Mouse (Mus musculus) MEL (cell line): Measurements from ENCODE around the gene Dnajc25. TPM values are rescaled to one million over a fixed set of nuclear protein-coding genes. Genes with fewer than 3 reads are reported as not detected.

Experiments used
- DNase-seq: peaks from one replicate; pipeline ENCODE4 v3.0.0; 2011; ENCODE audit warnings: low read depth, low spot score
- H3K27ac ChIP-seq: 2 replicates; pipeline ENCODE4 v1.5.1; 2012; ENCODE audit warnings: low read depth, mild to moderate bottlenecking, control low read depth, low read length, moderate library complexity; ENCODE audit not compliant: control insufficient read depth
- H3K27me3 ChIP-seq, 2 experiments: fragments of 150-350 bp in 1 of 2; sonication (generic) in 1 of 2; 2 replicates each; pipeline ENCODE4 v1.6.1; 2012; ENCODE audit warnings: low read length in 2 of 2, mild to moderate bottlenecking in 2 of 2, improper control_type of control experiment in 1 of 2, moderate library complexity in 1 of 2; ENCODE audit not compliant: insufficient read depth in 2 of 2, control insufficient read depth in 1 of 2
- H3K36me3 ChIP-seq, 2 experiments: 2 replicates each; pipeline ENCODE4 v1.6.1; 2012 to 2014; ENCODE audit warnings: low read length in 2 of 2, improper control_type of control experiment in 1 of 2, inconsistent platforms in 1 of 2, mild to moderate bottlenecking in 1 of 2; ENCODE audit not compliant: insufficient read depth in 2 of 2, control insufficient read depth in 1 of 2
- H3K4me1 ChIP-seq, 2 experiments: fragments of 150-350 bp in 1 of 2; sonication (generic) in 1 of 2; 2 replicates each; pipeline ENCODE4 v1.6.1; 2012; ENCODE audit warnings: low read length in 2 of 2, improper control_type of control experiment in 1 of 2, mild to moderate bottlenecking in 1 of 2; ENCODE audit not compliant: insufficient read depth in 2 of 2, control insufficient read depth in 1 of 2
- H3K4me3 ChIP-seq, 2 experiments: fragments of 150-350 bp in 1 of 2; sonication (generic) in 1 of 2; 2 replicates each; pipeline ENCODE4 v1.5.1; 2012; ENCODE audit warnings: low read depth in 2 of 2, low read length in 2 of 2, mild to moderate bottlenecking in 2 of 2, moderate library complexity in 2 of 2, control low read depth in 1 of 2, improper control_type of control experiment in 1 of 2; ENCODE audit not compliant: control insufficient read depth in 1 of 2, insufficient read depth in 1 of 2
- H3K79me2 ChIP-seq: 2 replicates; pipeline ENCODE4 v1.6.1; 2012; ENCODE audit warnings: mild to moderate bottlenecking, low read length, moderate library complexity; ENCODE audit not compliant: control insufficient read depth, poor library complexity, insufficient read depth
- H3K9ac ChIP-seq: 2 replicates; pipeline ENCODE4 v1.6.1; 2012; ENCODE audit warnings: low read depth, mild to moderate bottlenecking, control low read depth, low read length, moderate library complexity; ENCODE audit not compliant: control insufficient read depth, poor library complexity, severe bottlenecking
- H3K9me3 ChIP-seq: fragments of 150-350 bp; sonication (generic); replicated peaks from 2 replicates; pipeline ENCODE4 v1.6.1; 2012; ENCODE audit warnings: mild to moderate bottlenecking, low read length, improper control_type of control experiment, moderate library complexity; ENCODE audit not compliant: insufficient read depth
- BHLHE40 ChIP-seq: IDR thresholded peaks from 2 replicates; pipeline ENCODE4 v1.6.1; 2012; ENCODE audit warnings: low read depth, mild to moderate bottlenecking, inconsistent platforms, low read length, improper control_type of control experiment, borderline replicate concordance
- CHD2 ChIP-seq: IDR thresholded peaks from 2 replicates; pipeline ENCODE4 v1.6.1; 2011; ENCODE audit warnings: low read length, improper control_type of control experiment
- E2F4 ChIP-seq: IDR thresholded peaks from 2 replicates; pipeline ENCODE4 v1.6.1; 2011; ENCODE audit warnings: low read depth, low read length, improper control_type of control experiment, borderline replicate concordance
- EP300 ChIP-seq, 2 experiments: IDR thresholded peaks; 2 replicates each; pipeline ENCODE4 v1.6.1; 2011; ENCODE audit warnings: improper control_type of control experiment in 2 of 2, low read length in 2 of 2, low read depth in 1 of 2, mild to moderate bottlenecking in 1 of 2
- ETS1 ChIP-seq: IDR thresholded peaks from 2 replicates; pipeline ENCODE4 v1.6.1; 2012; ENCODE audit warnings: low read depth, mild to moderate bottlenecking, inconsistent platforms, low read length, improper control_type of control experiment, moderate library complexity
- GABPA ChIP-seq: IDR thresholded peaks from 2 replicates; pipeline ENCODE4 v1.6.1; 2012; ENCODE audit warnings: low read depth, mild to moderate bottlenecking, inconsistent platforms, low read length, improper control_type of control experiment, moderate library complexity
- GATA1 ChIP-seq: IDR thresholded peaks from 2 replicates; pipeline ENCODE4 v1.6.1; 2011; ENCODE audit warnings: low read depth, low read length, improper control_type of control experiment
- JUND ChIP-seq: IDR thresholded peaks from 2 replicates; pipeline ENCODE4 v1.6.1; 2011; ENCODE audit warnings: low read depth, mild to moderate bottlenecking, improper control_type of control experiment, low read length
- MAFK ChIP-seq: IDR thresholded peaks from 2 replicates; pipeline ENCODE4 v1.6.1; 2011; ENCODE audit warnings: low read depth, mild to moderate bottlenecking, low read length, improper control_type of control experiment, borderline replicate concordance
- MAX ChIP-seq: IDR thresholded peaks from 2 replicates; pipeline ENCODE4 v1.6.1; 2011; ENCODE audit warnings: low read length, improper control_type of control experiment
- MAZ ChIP-seq: IDR thresholded peaks from 2 replicates; pipeline ENCODE4 v1.6.1; 2012; ENCODE audit warnings: low read depth, mild to moderate bottlenecking, inconsistent platforms, low read length, improper control_type of control experiment
- MEF2A ChIP-seq: IDR thresholded peaks from 2 replicates; pipeline ENCODE4 v1.6.1; 2014; ENCODE audit warnings: low read depth, mild to moderate bottlenecking, inconsistent platforms, low read length, improper control_type of control experiment; ENCODE audit not compliant: poor library complexity, insufficient replicate concordance, severe bottlenecking; ENCODE audit errors: extremely low read depth
- MXI1 ChIP-seq: IDR thresholded peaks from 2 replicates; pipeline ENCODE4 v1.6.1; 2011; ENCODE audit warnings: mild to moderate bottlenecking, low read depth, low read length, improper control_type of control experiment
- MYC ChIP-seq: IDR thresholded peaks from 2 replicates; pipeline ENCODE4 v1.6.1; 2011; ENCODE audit warnings: low read depth, mild to moderate bottlenecking, low read length, improper control_type of control experiment, moderate library complexity
- NELFE ChIP-seq: IDR thresholded peaks from 2 replicates; pipeline ENCODE4 v1.6.1; 2011; ENCODE audit warnings: low read depth, low read length, improper control_type of control experiment
- NRF1 ChIP-seq: IDR thresholded peaks from 2 replicates; pipeline ENCODE4 v1.6.1; 2014; ENCODE audit warnings: low read depth, mild to moderate bottlenecking, inconsistent platforms, low read length, improper control_type of control experiment, moderate library complexity; ENCODE audit not compliant: poor library complexity, insufficient read depth, severe bottlenecking
- POLR2A ChIP-seq, 2 experiments: IDR thresholded peaks; 2 replicates each; pipeline ENCODE4 v1.6.1; 2011 to 2012; ENCODE audit warnings: low read length in 2 of 2, mild to moderate bottlenecking in 2 of 2, control low read depth in 1 of 2, improper control_type of control experiment in 1 of 2, low read depth in 1 of 2, moderate library complexity in 1 of 2; ENCODE audit not compliant: control insufficient read depth in 1 of 2, insufficient read depth in 1 of 2, poor library complexity in 1 of 2
- POLR2AphosphoS2 ChIP-seq: IDR thresholded peaks from 2 replicates; pipeline ENCODE4 v1.6.1; 2011; ENCODE audit warnings: low read length, improper control_type of control experiment
- POLR2AphosphoS5 ChIP-seq: IDR thresholded peaks from 2 replicates; pipeline ENCODE4 v1.6.1; 2012; ENCODE audit warnings: low read depth, borderline replicate concordance, mild to moderate bottlenecking, inconsistent platforms, low read length, moderate library complexity, mixed read lengths
- RCOR1 ChIP-seq: IDR thresholded peaks from 2 replicates; pipeline ENCODE4 v1.6.1; 2012; ENCODE audit warnings: low read depth, mild to moderate bottlenecking, inconsistent platforms, low read length, improper control_type of control experiment
- SIN3A ChIP-seq: IDR thresholded peaks from 2 replicates; pipeline ENCODE4 v1.6.1; 2012; ENCODE audit warnings: low read length, improper control_type of control experiment, inconsistent platforms
- TAL1 ChIP-seq: IDR thresholded peaks from 2 replicates; pipeline ENCODE4 v1.6.1; 2012; ENCODE audit warnings: mild to moderate bottlenecking, inconsistent platforms, low read length, moderate library complexity, mixed read lengths
- TBP ChIP-seq: IDR thresholded peaks from 2 replicates; pipeline ENCODE4 v1.8.0; 2011; ENCODE audit warnings: low read depth, low read length, improper control_type of control experiment
- TCF12 ChIP-seq: IDR thresholded peaks from 2 replicates; pipeline ENCODE4 v1.6.1; 2014; ENCODE audit warnings: low read depth, mild to moderate bottlenecking, inconsistent platforms, low read length, improper control_type of control experiment, moderate library complexity
- UBTF ChIP-seq: IDR thresholded peaks from 2 replicates; pipeline ENCODE4 v1.6.1; 2012; ENCODE audit warnings: low read depth, mild to moderate bottlenecking, inconsistent platforms, low read length, improper control_type of control experiment, moderate library complexity, borderline replicate concordance; ENCODE audit not compliant: insufficient read depth
- USF1 ChIP-seq: IDR thresholded peaks from 2 replicates; pipeline ENCODE4 v1.6.1; 2014; ENCODE audit warnings: low read depth, mild to moderate bottlenecking, inconsistent platforms, low read length, improper control_type of control experiment, moderate library complexity
- USF2 ChIP-seq, 2 experiments: IDR thresholded peaks; 2 replicates each; pipeline ENCODE4 v1.6.1; 2011 to 2012; ENCODE audit warnings: improper control_type of control experiment in 2 of 2, low read length in 2 of 2, borderline replicate concordance in 1 of 2, inconsistent platforms in 1 of 2, low read depth in 1 of 2, mild to moderate bottlenecking in 1 of 2; ENCODE audit not compliant: insufficient read depth in 1 of 2
- ZC3H11A ChIP-seq: IDR thresholded peaks from 2 replicates; pipeline ENCODE4 v1.6.1; 2012; ENCODE audit warnings: low read depth, mild to moderate bottlenecking, inconsistent platforms, low read length, improper control_type of control experiment
- ZKSCAN1 ChIP-seq: IDR thresholded peaks from 2 replicates; pipeline ENCODE4 v1.6.1; 2012; ENCODE audit warnings: low read depth, mild to moderate bottlenecking, inconsistent platforms, low read length, improper control_type of control experiment, moderate library complexity
- ZMIZ1 ChIP-seq: IDR thresholded peaks from 2 replicates; pipeline ENCODE4 v1.6.1; 2012; ENCODE audit warnings: low read depth, mild to moderate bottlenecking, inconsistent platforms, low read length, improper control_type of control experiment, moderate library complexity
- ZNF384 ChIP-seq: IDR thresholded peaks from 2 replicates; pipeline ENCODE4 v1.6.1; 2012; ENCODE audit warnings: low read depth, mild to moderate bottlenecking, inconsistent platforms, low read length, improper control_type of control experiment
- polyA plus RNA-seq, 2 experiments: library from polyadenylated mRNA; stranded (reverse) in 1 of 2; unstranded in 1 of 2; fragments of >175 nt in 1 of 2; fragments of >200 nt in 1 of 2; gene quantifications; 2 replicates each; pipeline versions ENCODE4 v1.2.1 to v1.2.4; 2012; ENCODE audit warnings: low replicate concordance in 2 of 2, low read depth in 1 of 2; ENCODE audit not compliant: insufficient read length in 2 of 2, insufficient read depth in 1 of 2, missing spikeins in 1 of 2
- total RNA-seq: library from RNA; depleted of rRNA; stranded (reverse); fragments of 300-350 nt; gene quantifications from 2 replicates; pipeline ENCODE4 v1.2.3, GENCODE M21; 2012

Dnajc25 gene
- total and polyA plus RNA-seq, 3 experiments, result 6.6 to 11.8 TPM; not detected in 1

DNA sequence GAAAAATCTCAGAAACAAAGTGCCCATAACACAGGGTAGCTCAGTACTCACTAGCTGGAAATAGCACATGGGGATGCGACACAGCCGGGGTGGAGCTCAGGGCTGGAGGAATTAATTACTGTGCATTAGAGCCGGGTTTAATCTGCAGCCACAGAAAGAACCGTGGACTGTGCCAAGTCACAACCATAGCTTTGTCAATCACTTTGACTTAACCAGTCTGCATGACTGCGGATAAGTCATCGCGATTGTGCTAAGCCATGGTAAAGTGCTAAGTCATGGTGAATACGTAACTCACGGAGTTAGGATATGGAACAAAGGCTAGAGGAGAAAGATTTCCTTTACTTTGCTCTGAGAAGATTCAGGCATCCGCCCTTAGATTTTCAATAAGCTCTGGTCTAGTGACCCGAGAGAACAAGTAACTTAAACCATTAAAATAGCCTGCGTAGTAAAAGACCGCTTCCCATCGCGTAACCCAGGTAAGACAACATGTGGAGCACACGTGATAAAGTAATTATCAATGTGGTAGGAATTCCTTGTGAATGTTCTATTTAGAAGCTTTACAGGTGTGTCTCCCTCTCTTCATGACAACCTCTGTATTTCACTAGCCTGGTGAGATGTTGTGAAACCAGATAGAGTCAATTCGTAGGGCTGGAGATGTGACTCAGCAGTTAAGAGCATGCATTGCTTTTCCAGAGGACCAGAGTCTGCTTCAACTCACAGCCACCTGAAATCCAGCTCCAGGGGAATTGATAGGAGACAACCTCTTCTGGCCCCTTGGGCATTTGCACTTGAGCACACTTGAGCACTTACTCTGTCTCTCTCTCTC lies 4.0 kb upstream of the Dnajc25 start:
- H3K4me1 ChIP-seq, result peaks cover 18 to 36% of the 10 kb centered on the region in 2 experiments

DNA sequence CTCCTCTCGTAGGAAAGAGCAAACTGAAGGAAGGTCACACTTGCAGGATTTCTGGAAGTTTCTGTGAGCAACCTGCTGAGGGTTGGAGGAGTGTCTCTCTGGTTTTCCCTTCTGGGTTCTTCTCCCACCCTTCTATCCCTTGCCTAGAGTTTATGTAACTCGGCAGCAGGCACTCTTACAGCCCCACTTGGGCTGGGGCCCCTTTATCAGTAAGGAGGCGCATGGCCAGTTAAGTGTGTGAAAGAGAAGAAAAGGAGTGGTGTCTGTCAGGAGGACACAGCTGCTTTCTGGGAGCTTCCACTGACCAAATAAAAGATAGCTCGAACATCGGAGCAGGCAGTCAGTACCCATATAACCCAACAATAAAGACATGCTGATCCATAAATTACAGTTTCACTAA lies 2.7 kb upstream of the Dnajc25 start:
- TF ChIP-seq GATA1 (no peak), BHLHE40 (no peak), TBP (no peak), NELFE (no peak), ZNF384 (no peak)
- H3K9me3 ChIP-seq, result no peaks in the 10 kb centered on the region
- no peaks in the 10 kb centered on the region for H3K27me3 ChIP-seq
- peak; percentile 45 for DNase-seq
- no peak overlapping the region for H3K9ac ChIP-seq
- H3K79me2 ChIP-seq, result no peaks in the 10 kb centered on the region
- peaks cover 0 to 23% of the 10 kb centered on the region in 2 experiments; a peak in 2 of 4 replicates for H3K36me3 ChIP-seq
- peaks cover 18 to 36% of the 10 kb centered on the region in 2 experiments for H3K4me1 ChIP-seq
- H3K4me3 ChIP-seq, result no peak overlapping the region
- no peak overlapping the region for H3K27ac ChIP-seq

More for the DNA sequence above, 4.0 kb upstream of the Dnajc25 start:
- peak; percentile 90 for DNase-seq
- peak overlapping the region; percentile 8 to 37 for H3K4me3 ChIP-seq
- peak overlapping the region; percentile 61; the same call in 1 of the 2 replicates for H3K27ac ChIP-seq
- no peaks in the 10 kb centered on the region for H3K27me3 ChIP-seq
- H3K36me3 ChIP-seq, result peaks cover 0 to 23% of the 10 kb centered on the region in 2 experiments; a peak in 2 of 4 replicates
- no peaks in the 10 kb centered on the region for H3K79me2 ChIP-seq
- no peaks in the 10 kb centered on the region for H3K9me3 ChIP-seq
- peak overlapping the region; percentile 30 for H3K9ac ChIP-seq
- TF ChIP-seq MAZ, result no peak
- TF ChIP-seq E2F4, result no peak
- TF ChIP-seq TAL1, result peak; percentile 20; the same call in 1 of the 2 replicates
- peak; percentile 55 for TF ChIP-seq GATA1
- no peak for TF ChIP-seq TBP
- peak; percentile 74 for TF ChIP-seq SIN3A
- TF ChIP-seq MYC, result peak; percentile 54; the same call in 1 of the 2 replicates
- TF ChIP-seq NRF1, result no peak
- TF ChIP-seq MAX, result peak; percentile 64
- peak; percentile 69 for TF ChIP-seq RCOR1
- no peak for TF ChIP-seq ZNF384
- TF ChIP-seq CHD2, result no peak
- TF ChIP-seq MEF2A, result no peak
- peak; percentile 37; the same call in 1 of the 2 replicates for TF ChIP-seq TCF12
- no peak for TF ChIP-seq ZMIZ1
- TF ChIP-seq ETS1, result peak; percentile 82
- peak; percentile 92 for TF ChIP-seq GABPA
- TF ChIP-seq USF2 (IDR thresholded peaks at IDR 0.05; ENCODE audit: borderline replicate concordance in 1 of 2, insufficient read depth in 1 of 2, low read depth in 1 of 2, low read length in 2 of 2), result no peak
- TF ChIP-seq JUND, result no peak
- TF ChIP-seq ZKSCAN1, result no peak
- TF ChIP-seq POLR2A (IDR thresholded peaks at IDR 0.05; ENCODE audit: control insufficient read depth in 1 of 2, insufficient read depth in 1 of 2, low read depth in 1 of 2, low read length in 2 of 2, poor library complexity in 1 of 2), result no peak
- no peak for TF ChIP-seq POLR2AphosphoS5
- TF ChIP-seq EP300 (IDR thresholded peaks at IDR 0.05; ENCODE audit: low read depth in 1 of 2, low read length in 2 of 2), result peak; percentile 2 to 70; a peak in 3 of 4 replicates
- no peak for TF ChIP-seq ZC3H11A
- no peak for TF ChIP-seq POLR2AphosphoS2
- peak; percentile 64; the same call in 1 of the 2 replicates for TF ChIP-seq MAFK
- TF ChIP-seq USF1, result no peak
- TF ChIP-seq UBTF, result no peak
- peak; percentile 37; the same call in 1 of the 2 replicates for TF ChIP-seq MXI1
